Mouse (Mus musculus): Measurements from ENCODE around the gene Olfml2a. TPM values are rescaled to one million over a fixed set of nuclear protein-coding genes. Genes with fewer than 3 reads are reported as not detected.
"Not testable (repeated sequence)": the region's sequence is repeated elsewhere in the genome, so short reads cannot be mapped to it uniquely, and the experiment has no call there.

Olfml2a gene
- polyA plus RNA-seq, 2 experiments from 2014 or later, result 0.16 TPM; not detected in 1

- no peak for ATAC-seq
Observed at GRCm38 (mm10) chr2:38987371-38987770, 55.6 kb downstream of the Olfml2a start.

DNA sequence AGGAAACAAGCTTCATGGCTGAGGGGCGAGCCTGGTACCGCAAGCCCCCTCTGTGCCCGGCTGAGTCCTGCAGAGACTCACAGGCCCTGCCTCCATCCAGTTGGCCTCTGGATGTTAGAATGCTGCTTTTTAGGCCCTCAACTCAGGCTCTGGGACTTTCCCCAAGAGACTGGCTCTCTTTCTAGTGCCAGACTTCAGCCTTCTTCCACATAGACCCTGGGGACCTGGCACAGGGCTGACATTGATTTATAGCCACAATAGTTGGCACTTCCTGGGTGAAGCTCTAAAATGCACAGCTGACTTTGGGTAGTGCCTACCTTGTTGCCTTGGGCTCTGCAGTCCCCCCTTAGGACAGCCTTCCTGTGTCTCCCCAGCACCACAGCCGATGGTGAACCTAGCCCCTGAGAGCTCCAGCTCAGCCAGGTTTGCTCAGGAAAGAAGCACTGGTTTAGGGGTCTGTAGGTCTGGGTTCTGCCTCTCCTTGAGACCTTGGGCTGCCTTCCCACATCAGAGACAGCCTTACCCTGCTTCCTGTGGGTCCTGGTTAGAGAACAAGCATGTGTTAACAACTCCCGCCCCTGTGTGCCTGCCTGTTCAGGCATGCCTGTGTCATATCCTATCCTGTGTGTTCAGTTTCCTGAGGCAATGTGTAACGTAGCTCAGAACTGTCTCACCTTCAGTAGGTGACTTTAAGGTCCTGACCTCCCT is 56.2 kb downstream of the Olfml2a start:
- peak; percentile 49 for ATAC-seq

DNA sequence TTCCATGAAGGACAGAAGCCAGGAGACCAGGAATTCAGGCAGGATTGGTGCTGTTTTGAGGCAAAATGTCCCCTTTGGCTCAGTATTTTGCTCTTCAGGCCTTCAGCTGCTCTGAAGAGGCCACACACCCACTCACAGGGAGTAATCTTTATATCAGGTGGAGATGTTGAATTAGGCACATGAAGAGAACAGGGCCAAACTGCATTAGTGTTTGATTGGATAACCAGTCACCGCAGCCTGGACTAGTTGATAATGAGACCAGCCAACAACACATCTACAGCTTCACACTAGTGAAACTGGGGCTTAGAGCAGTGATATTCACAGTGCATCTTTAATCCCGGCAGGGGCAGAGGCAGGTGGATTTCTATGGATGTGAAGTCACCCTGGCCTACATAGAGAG is 57.2 kb downstream of the Olfml2a start:
- ATAC-seq, result no peak

- ATAC-seq, result no peak
Observed at GRCm38 (mm10) chr2:38992004-38992403, 60.2 kb downstream of the Olfml2a start.

GRCm38 (mm10) chr2:38992452-38992851 is 60.7 kb downstream of the Olfml2a start:
- ATAC-seq, result no peak

GRCm38 (mm10) chr2:38997386-38998374 is 65.9 kb downstream of the Olfml2a start, which contains the start of gene Wdr38:
Gene Wdr38 (plus strand): TSS chr2:38997476.
- peak; percentile 97 for ATAC-seq

DNA sequence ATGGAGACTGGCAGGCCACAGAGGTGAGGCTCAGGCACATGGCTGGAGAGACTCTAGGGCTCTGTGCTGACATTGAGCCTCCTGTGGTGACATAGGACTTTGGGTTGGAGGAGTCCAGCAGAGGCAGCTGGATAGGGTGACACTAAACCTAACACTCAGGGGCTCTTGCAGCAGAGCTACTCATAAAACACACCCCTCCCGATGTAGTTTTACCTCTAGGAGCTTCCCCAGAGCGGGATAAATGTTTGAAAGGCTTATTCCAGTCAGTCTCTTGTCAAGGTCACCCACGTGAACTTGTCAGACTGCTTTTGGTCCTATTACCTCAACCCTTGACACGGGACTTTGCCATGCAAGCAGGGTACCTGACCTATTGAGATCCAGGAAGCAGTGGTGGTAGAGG is 67.6 kb downstream of the Olfml2a start:
- no peak for ATAC-seq

GRCm38 (mm10) chr2:38999910-39000586 is 68.3 kb downstream of the Olfml2a start:
- ATAC-seq, result no peak

DNA sequence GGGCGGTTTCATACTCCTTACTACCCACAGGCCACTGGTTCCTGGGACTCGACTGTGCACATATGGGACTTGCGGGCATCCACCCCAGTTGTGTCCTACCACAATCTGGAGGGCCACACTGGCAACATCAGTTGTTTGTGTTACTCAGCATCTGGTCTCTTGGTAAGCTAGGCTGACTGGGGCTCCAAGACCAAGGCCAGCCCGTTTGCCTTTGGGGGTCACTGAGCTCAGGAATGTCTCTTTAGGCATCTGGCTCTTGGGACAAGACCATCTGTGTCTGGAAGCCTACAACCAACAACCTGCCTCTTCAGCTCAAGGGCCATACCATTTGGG is 68.8 kb downstream of the Olfml2a start:
- no peak for ATAC-seq

DNA sequence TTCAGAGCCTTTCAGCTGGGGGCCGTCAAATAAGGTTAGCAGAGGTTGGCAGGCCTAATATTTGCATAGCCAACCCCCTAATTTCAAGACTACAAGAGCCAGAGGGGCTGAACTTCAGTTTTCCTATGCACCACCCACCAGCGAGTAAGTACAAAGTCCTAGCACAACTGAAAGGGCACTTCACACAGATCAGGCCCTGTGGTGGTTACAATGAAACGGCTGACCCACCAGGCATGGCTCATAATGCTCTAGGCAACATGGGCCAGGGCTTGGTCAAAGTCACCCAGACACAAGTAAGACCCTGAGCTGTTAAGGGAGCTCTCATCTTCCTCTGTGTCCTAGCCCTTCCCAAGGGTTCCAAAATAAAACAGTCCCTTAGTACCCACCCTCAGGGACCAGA is 70.1 kb downstream of the Olfml2a start:
- no peak for ATAC-seq

DNA sequence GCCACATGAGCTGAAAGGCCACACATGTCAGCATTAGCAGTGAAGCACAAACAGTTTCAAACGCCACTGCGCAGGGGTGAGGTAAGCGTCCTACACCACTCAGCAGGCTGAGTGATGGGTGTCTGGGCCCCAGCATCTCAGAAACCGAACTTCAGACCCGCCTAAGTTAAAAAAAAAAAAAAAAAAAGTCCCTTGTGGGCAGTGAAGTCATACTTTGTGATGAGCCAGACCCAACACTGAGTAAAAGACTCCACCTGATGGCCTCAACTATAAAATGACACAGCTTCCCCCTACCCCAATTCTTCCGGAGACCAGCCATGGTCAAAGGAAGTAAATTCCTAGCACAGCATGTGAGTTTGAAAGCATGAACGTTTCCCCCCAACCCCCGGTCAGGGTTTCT is 71.3 kb downstream of the Olfml2a start:
- ATAC-seq, result no peak

DNA sequence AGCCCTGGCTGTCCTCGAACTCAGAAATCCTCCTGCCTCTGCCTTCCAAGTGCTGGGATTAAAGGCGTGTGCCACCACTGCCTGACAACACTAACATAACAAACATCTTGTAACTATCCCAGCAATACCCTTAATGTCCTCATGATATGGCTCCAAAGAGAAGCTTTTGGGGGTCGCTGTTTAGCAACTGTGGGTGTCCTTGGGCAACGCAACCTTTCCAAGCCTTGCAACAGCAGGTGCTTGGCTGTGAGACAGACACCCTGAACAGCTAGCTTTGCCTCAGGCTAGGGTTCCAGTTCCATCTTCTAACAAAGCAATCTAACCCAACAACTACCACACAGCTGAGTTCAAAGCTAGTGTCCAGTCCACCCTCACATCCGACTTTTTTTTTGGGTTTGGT is 71.7 kb downstream of the Olfml2a start:
- ATAC-seq, result no peak

- no peak for ATAC-seq
Observed at GRCm38 (mm10) chr2:39004372-39004771, 72.6 kb downstream of the Olfml2a start.

- peak; percentile 72 for ATAC-seq
Observed at GRCm38 (mm10) chr2:39004880-39005435, 73.2 kb downstream of the Olfml2a start, which contains the start of gene Arpc5l. Gene Arpc5l (plus strand): TSS chr2:39005348.

GRCm38 (mm10) chr2:39005574-39006079 is 73.8 kb downstream of the Olfml2a start, which contains the start of gene Rpl35:
Gene Rpl35 (minus strand): TSS chr2:39005624.
- ATAC-seq, result no peak

- no peak for ATAC-seq
Observed at GRCm38 (mm10) chr2:39006149-39006730, 74.5 kb downstream of the Olfml2a start.

GRCm38 (mm10) chr2:39007865-39008264 is 76.1 kb downstream of the Olfml2a start:
- ATAC-seq, result peak; percentile 65

DNA sequence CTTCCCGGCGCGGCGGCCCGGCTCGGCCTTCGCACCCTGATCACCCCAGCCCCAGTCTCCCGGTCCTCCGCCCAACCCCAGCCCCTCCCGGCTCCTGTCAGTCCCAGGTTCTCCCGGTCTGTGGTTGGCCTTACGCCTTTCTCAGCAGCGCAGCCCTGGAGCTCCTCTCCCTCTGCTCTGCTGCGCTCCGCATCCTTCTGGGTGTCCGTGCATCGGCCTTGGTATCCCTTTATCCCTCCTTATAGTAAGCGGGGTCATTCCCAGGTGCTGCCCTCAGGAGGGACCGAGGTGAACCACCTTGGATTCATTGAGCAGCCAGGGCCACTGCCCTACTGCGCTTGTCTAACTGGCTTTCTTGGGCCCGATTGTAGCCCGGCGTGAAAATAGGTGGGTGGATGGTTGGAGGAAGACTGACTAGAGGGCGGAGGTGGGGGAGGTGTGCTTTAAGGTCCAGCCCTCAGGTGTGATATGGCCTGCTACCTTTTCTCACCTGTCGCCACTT is 76.6 kb downstream of the Olfml2a start:
- ATAC-seq, result no peak

- peak; percentile 51 for ATAC-seq
Observed at GRCm38 (mm10) chr2:39008954-39009365, 77.2 kb downstream of the Olfml2a start.

- not testable (repeated sequence) for ATAC-seq
Observed at GRCm38 (mm10) chr2:39010144-39010543, 78.4 kb downstream of the Olfml2a start.

DNA sequence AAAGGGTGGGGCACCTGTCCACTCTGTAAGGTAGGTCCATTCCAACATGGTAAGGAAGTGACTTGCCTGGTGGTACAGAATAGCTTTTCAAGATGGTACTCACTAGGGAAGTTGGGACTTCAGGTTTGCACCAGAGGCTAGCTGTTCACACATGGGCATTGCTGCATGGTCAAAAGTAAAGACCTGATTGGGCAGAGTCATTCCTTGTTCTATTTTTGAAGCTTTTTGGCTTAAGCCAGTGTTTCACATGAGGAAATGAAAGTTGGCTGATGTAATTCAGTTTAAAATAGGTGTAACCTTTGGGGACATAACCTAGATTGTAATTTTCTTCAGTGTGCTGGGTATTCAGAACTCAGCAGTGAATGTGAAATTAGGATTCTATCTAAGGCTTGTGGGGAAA is 79.5 kb downstream of the Olfml2a start:
- ATAC-seq, result no peak

DNA sequence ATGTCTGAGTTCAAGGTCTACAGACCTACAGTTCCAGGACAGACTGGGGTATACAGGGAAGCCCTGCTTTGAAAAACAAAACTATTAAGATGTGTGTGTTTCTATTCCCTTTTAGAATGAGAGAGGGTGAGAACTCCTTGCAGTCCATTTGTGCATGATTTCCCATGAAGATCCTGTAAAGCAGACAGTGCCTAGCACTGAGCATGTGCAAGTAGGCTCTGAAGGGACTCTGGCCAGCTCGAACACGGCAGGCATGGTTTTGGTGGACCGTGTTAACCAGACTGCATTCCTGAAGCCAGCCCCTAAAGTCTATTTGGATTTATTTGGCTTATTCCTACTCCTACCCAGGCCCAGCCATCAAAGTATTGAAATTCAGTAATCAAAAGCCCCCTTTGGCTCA is 80.2 kb downstream of the Olfml2a start:
- ATAC-seq, result no peak
